Mouse (Mus musculus): ENCODE measurements at regions not wholly inside any gene's neighbourhood (a gene's known extent, or its start where the extent isn't known, plus 50 kb on each side); places are given as distances from the start of the nearest gene placed in this dataset.

DNA sequence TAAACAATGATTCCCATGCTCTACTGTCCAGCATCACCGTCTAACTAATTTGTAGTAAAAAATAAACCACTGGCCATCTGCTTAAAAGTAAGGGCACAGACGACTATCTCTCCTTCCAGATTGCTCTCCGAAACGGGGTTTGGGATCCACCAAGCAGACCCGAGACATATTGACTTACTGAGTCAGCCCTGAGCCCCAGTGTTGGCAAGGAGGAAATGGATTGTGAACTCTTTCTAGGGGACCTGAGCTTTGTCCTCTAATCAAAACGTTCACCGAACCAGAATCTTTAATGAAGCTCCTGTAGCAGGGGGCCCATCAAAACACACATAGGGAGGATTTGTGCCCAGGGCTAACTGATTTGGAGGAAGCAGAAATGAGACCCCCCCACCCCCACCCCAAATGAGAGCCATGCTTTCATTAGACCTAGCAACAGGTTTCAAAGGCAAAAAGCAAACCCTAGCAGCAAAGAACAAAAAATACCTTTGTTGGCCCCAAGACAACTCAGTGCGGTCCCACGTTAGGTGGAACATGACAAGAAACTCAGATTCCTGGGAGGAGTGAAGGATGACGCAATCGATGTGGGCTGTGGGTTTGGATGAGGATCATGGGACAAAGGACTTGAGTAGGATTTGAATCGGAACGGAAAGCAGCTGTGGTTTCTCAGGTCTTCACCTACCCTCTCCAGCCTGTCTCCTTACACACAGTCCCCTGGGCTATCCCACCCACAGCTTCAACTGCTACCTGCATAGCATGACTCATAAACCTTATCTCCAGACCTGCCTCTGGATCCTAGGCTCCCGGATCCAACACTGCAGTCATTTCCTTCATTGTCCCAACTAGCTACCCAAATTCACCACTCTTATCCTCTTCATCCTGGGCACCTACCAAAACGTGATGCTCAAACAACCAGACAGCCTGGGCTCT is 62.2 kb upstream of the Rreb1 start:
- TF ChIP-seq EP300 (IDR thresholded peaks at IDR 0.05; ENCODE audit: low read depth), result no peak
- TF ChIP-seq CTCF (IDR thresholded peaks at IDR 0.05; ENCODE audit: low read depth), result no peak
